Mouse (Mus musculus): Measurements from ENCODE around the gene Pex7.

Pex7 gene

GRCm38 (mm10) chr10:19880437-19880836, 27.1 kb downstream of the Pex7 start:
- no peak for DNase-seq (ENCODE audit: extremely low spot score, low spot score)

- no peak for DNase-seq (ENCODE audit: extremely low spot score, low spot score)
Observed at GRCm38 (mm10) chr10:19879161-19879560, 28.3 kb downstream of the Pex7 start.

- DNase-seq (ENCODE audit: extremely low spot score, low spot score) = no peak
Observed at GRCm38 (mm10) chr10:19877679-19878078, 29.8 kb downstream of the Pex7 start.

GRCm38 (mm10) chr10:19877257-19877656, 30.2 kb downstream of the Pex7 start:
- DNase-seq (ENCODE audit: extremely low spot score, low spot score) = no peak

- DNase-seq (ENCODE audit: extremely low spot score, low spot score) = no peak
Observed at GRCm38 (mm10) chr10:19876669-19877068, 30.8 kb downstream of the Pex7 start.

GRCm38 (mm10) chr10:19875346-19875745, 32.1 kb downstream of the Pex7 start:
- no peak for DNase-seq (ENCODE audit: extremely low spot score, low spot score)

- no peak for DNase-seq (ENCODE audit: extremely low spot score, low spot score)
Observed at GRCm38 (mm10) chr10:19855597-19856306, 51.7 kb downstream of the Pex7 start.

GRCm38 (mm10) chr10:19853609-19854008, 53.9 kb downstream of the Pex7 start:
- DNase-seq (ENCODE audit: extremely low spot score, low spot score) = no peak

- no peak for DNase-seq (ENCODE audit: extremely low spot score, low spot score)
Observed at GRCm38 (mm10) chr10:19852776-19853175, 54.7 kb downstream of the Pex7 start.

GRCm38 (mm10) chr10:19850998-19851691, 56.3 kb downstream of the Pex7 start, which contains the start of gene Slc35d3:
Gene Slc35d3, minus strand, starts transcription at chr10:19851459.
- DNase-seq (ENCODE audit: extremely low spot score, low spot score) = peak; percentile 77

- no peak for DNase-seq (ENCODE audit: extremely low spot score, low spot score)
Observed at GRCm38 (mm10) chr10:19850544-19850997, 56.9 kb downstream of the Pex7 start.

- peak; percentile 67 for DNase-seq (ENCODE audit: extremely low spot score, low spot score)
Observed at GRCm38 (mm10) chr10:19849771-19850365, 57.6 kb downstream of the Pex7 start.

- no peak for DNase-seq (ENCODE audit: extremely low spot score, low spot score)
Observed at GRCm38 (mm10) chr10:19848928-19849770, 58.3 kb downstream of the Pex7 start.

GRCm38 (mm10) chr10:19839836-19840235, 67.7 kb downstream of the Pex7 start:
- no peak for DNase-seq (ENCODE audit: extremely low spot score, low spot score)

- no peak for DNase-seq (ENCODE audit: extremely low spot score, low spot score)
Observed at GRCm38 (mm10) chr10:19835887-19836710, 71.4 kb downstream of the Pex7 start.

- DNase-seq (ENCODE audit: extremely low spot score, low spot score) = no peak
Observed at GRCm38 (mm10) chr10:19834222-19834621, 73.3 kb downstream of the Pex7 start.

- DNase-seq (ENCODE audit: extremely low spot score, low spot score) = no peak
Observed at GRCm38 (mm10) chr10:19831072-19831849, 76.2 kb downstream of the Pex7 start.

GRCm38 (mm10) chr10:19820986-19821385, 86.5 kb downstream of the Pex7 start:
- no peak for DNase-seq (ENCODE audit: extremely low spot score, low spot score)

GRCm38 (mm10) chr10:19818723-19819355, 88.7 kb downstream of the Pex7 start:
- no peak for DNase-seq (ENCODE audit: extremely low spot score, low spot score)
